Mouse (Mus musculus) thymus, adult 2 months (tissue): ENCODE data around the gene Cyth3.

Source experiments
- CTCF ChIP-seq: fragments of 200-500 bp; IDR thresholded peaks from 2 replicates; pipeline ENCODE4 v1.5.1; 2012; ENCODE audit warnings: mild to moderate bottlenecking, control low read depth, low read length, moderate library complexity, borderline replicate concordance; ENCODE audit not compliant: control insufficient read depth, poor library complexity, insufficient read depth; ENCODE audit errors: extremely low read depth
- POLR2A ChIP-seq: fragments of 200-500 bp; IDR thresholded peaks from 2 replicates; pipeline ENCODE4 v1.6.1; 2012; ENCODE audit warnings: mild to moderate bottlenecking, low read length, control low read depth, moderate library complexity; ENCODE audit not compliant: control insufficient read depth, poor library complexity, insufficient read depth; ENCODE audit errors: extremely low read depth

DNA sequence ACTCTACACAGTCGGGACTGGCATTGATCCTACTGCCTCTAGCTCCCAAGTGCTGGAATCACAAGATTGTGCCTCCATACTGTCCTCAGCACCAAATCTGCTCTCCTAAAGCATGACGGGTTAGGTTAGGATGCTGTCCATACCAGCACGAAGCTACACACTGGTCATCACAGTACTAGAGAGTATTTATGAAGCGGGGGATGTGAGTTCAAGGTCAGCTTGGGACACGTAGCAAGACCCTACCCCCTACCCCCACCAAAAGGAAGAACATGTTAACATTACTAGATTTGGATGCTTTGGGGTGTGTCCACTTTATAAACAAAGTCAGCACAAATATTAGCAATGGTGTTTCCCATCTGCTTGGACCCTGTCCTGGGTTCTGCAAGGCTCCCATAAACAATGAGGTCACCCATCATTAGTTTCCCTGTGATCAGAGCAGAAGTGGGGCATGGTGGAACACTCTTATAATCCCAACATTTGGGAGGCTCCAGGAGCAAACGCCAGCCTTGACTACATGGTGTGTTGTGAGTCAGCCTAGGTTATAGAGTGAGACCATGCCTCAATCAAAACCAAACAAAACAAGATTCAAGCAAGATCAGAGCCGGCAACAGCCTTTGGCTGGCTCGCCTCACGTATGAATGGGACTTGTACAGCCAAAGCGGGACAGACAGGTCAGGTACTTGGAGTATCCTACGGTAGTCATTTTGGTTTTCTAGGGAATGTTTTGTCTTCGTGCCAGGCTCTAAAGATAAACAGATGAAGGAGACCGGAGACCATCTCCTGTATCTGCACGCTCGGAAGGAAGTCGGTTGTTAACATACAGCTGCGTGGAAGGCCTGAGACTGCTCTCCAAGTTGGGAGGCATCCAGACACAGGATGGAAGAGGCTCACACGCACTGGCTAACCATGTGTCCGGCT is 47.7 kb upstream of the Cyth3 start:
- TF ChIP-seq CTCF (no peak), POLR2A (no peak)
